8 mouse cellular contexts compared by ENCODE assay signal in the genomic region with DNA sequence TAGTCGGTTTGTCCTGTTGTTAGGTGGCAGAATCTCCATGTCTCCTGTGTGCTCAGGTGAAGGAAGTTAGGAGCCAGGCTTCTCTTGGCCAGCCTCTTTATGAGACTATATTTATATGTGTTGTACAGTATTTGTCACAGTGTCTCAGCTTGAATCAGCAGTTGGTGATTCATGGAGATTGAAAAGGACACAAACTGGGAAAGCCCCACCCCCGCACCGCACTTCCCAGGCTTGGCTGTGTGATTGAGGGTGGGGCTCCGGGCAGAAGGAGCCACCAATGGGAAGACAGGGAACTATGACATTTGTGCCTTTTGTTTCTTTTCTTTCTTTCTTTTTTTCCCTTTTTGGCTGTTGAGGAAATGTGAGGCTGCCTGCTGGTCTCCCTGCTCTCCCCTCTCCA. TPM values are rescaled to one million over a fixed set of nuclear protein-coding genes. Genes with fewer than 3 reads are reported as not detected.
DNase-seq lines count a peak whose midpoint lies in the region; ATAC-seq and TF ChIP-seq lines count a peak whose summit lies in the region.

No protein-coding gene starts in this region.

- H3K4me1 ChIP-seq in lung, embryonic 14.5 days (ENCODE audit: insufficient read depth), result peaks cover 18% of the 10 kb centered on the region
- peaks cover 5% of the 10 kb centered on the region for H3K4me1 ChIP-seq in lung, adult 2 months (ENCODE audit: control insufficient read depth, insufficient read depth, low read length)
- peaks cover 44% of the 10 kb centered on the region for H3K4me1 ChIP-seq in forebrain, embryonic 14.5 days (ENCODE audit: control insufficient read depth, insufficient read depth, low read length)
- peaks cover 75% of the 10 kb centered on the region for H3K4me1 ChIP-seq in neural tube, embryonic 15.5 days

- no peak for TF ChIP-seq POLR2A in lung, adult 2 months (IDR thresholded peaks at IDR 0.05; ENCODE audit: borderline replicate concordance, extremely low read depth, low read depth, low read length)

- ATAC-seq in lung, embryonic 14.5 days (ENCODE audit: insufficient read depth), result no peak
- ATAC-seq in forebrain, embryonic 14.5 days, result peak; percentile 16; the same call in 1 of the 2 replicates
- ATAC-seq in neural tube, embryonic 15.5 days (ENCODE audit: low FRiP score), result no peak

- 0 out of 2 replicates have a peak overlapping the region, but pooled peaks have one; percentile 23 for H3K9ac ChIP-seq in lung, embryonic 14.5 days
- peak overlapping the region; percentile 37; the same call in 1 of the 2 replicates for H3K9ac ChIP-seq in forebrain, embryonic 14.5 days (ENCODE audit: low read length)
- peak overlapping the region; percentile 44 for H3K9ac ChIP-seq in neural tube, embryonic 15.5 days (replicated peaks)

- no peak for TF ChIP-seq CTCF in lung, embryonic 14.5 days (IDR thresholded peaks at IDR 0.05; ENCODE audit: low read depth)
- no peak for TF ChIP-seq CTCF in lung, adult 2 months (IDR thresholded peaks at IDR 0.05; ENCODE audit: insufficient read depth, low read length)

- H3K4me3 ChIP-seq in lung, embryonic 14.5 days (ENCODE audit: low read depth, low read length), result no peak overlapping the region; the same call in 1 of the 2 replicates
- H3K4me3 ChIP-seq in lung, adult 2 months (replicated peaks; ENCODE audit: extremely low read depth, low read depth, low read length), result no peak overlapping the region
- H3K4me3 ChIP-seq in forebrain, embryonic 14.5 days (ENCODE audit: low read depth, low read length), result peak overlapping the region; percentile 1
- peak overlapping the region; percentile 90 for H3K4me3 ChIP-seq in neural tube, embryonic 15.5 days (replicated peaks)

- H3K27ac ChIP-seq in lung, embryonic 14.5 days (ENCODE audit: low read depth), result no peak overlapping the region
- no peak overlapping the region for H3K27ac ChIP-seq in forebrain, embryonic 14.5 days (ENCODE audit: low read depth, low read length)
- no peak overlapping the region for H3K27ac ChIP-seq in neural tube, embryonic 15.5 days (replicated peaks)

- DNase-seq in lung, embryonic 14.5 days, result peak; percentile 59
- no peak for DNase-seq in lung, adult 2 months
- DNase-seq in forebrain, embryonic 14.5 days (ENCODE audit: low spot score), result peak; percentile 52
- DNase-seq in heart, postnatal 36 days, result peak; percentile 36 to 46
- peak; percentile 68 to 72 for DNase-seq in left cerebral cortex, postnatal 36 days (ENCODE audit: low spot score in 2 of 2)
- no peak for DNase-seq in embryo, embryonic 10 days (ENCODE audit: low spot score)
- no peak for DNase-seq in thymus, postnatal 4 days

- peak overlapping the region; percentile 98 for H3K4me2 ChIP-seq in lung, embryonic 14.5 days
- H3K4me2 ChIP-seq in forebrain, embryonic 14.5 days (ENCODE audit: low read length), result peak overlapping the region; percentile 92
- peak overlapping the region; percentile 80 for H3K4me2 ChIP-seq in neural tube, embryonic 15.5 days

- intact Hi-C loops in heart, postnatal 36 days (cut with DNase I), result no loop called here
- intact Hi-C loops in left cerebral cortex, postnatal 36 days (cut with DNase I), result loop anchor here (5.0 kb wide), 2 partner anchors 68 to 77 kb away; no protein-coding TSS in a partner anchor

- 0 out of 2 replicates have a peak, but pooled peaks cover 4% of the 10 kb centered on the region for H3K36me3 ChIP-seq in lung, embryonic 14.5 days (ENCODE audit: insufficient read depth)
- H3K36me3 ChIP-seq in forebrain, embryonic 14.5 days (ENCODE audit: control insufficient read depth, insufficient read depth, low read length), result no peaks in the 10 kb centered on the region
- H3K36me3 ChIP-seq in neural tube, embryonic 15.5 days, result no peaks in the 10 kb centered on the region

- 22% methylated on average over 4 of the region's 4 CpGs for WGBS in lung, embryonic 14.5 days
- 38% methylated on average over 4 of the region's 4 CpGs for WGBS in lung, adult 2 months
- 32% methylated on average over 4 of the region's 4 CpGs for WGBS in forebrain, embryonic 14.5 days
- WGBS in neural tube, embryonic 15.5 days, result 6% methylated on average over 4 of the region's 4 CpGs

- H3K9me3 ChIP-seq in lung, embryonic 14.5 days (ENCODE audit: low read depth, low read length), result no peaks in the 10 kb centered on the region
- no peaks in the 10 kb centered on the region for H3K9me3 ChIP-seq in forebrain, embryonic 14.5 days (replicated peaks; ENCODE audit: control insufficient read depth, low read length)
- no peaks in the 10 kb centered on the region for H3K9me3 ChIP-seq in neural tube, embryonic 15.5 days (replicated peaks)

- H3K27me3 ChIP-seq in lung, embryonic 14.5 days (ENCODE audit: insufficient read depth, low read length), result no peaks in the 10 kb centered on the region
- H3K27me3 ChIP-seq in forebrain, embryonic 14.5 days (replicated peaks; ENCODE audit: control insufficient read depth, insufficient read depth, low read length), result no peaks in the 10 kb centered on the region
- no peaks in the 10 kb centered on the region for H3K27me3 ChIP-seq in neural tube, embryonic 15.5 days (replicated peaks)

RNA-seq across cellular contexts. Expression of a gene that starts 2.9 kb away (rescaled TPM):
- polyA plus RNA-seq in lung, embryonic 14.5 days (2014; fragmentation: Nextera tagmentation; extraction: Ambion mirVana), result 23.4 and 24.1 TPM in 2 replicates
- polyA plus RNA-seq in lung, adult 2 months (2012; rRNA removed), result 7.3 and 8.0 TPM in 2 replicates
- 30.0 and 45.6 TPM in 2 replicates for polyA plus RNA-seq in forebrain, embryonic 14.5 days (2014; fragmentation: Nextera tagmentation; extraction: Ambion mirVana)
- total RNA-seq in heart, postnatal 36 days (2021), result 10 to 100 TPM in 1 of 2 experiments, 1 to 10 TPM in 1; 9.9 to 13.2 TPM
- 10 to 100 TPM; 19.4 to 23.3 TPM for total RNA-seq in left cerebral cortex, postnatal 36 days (2021)
- polyA plus RNA-seq in neural tube, embryonic 15.5 days (2015; fragmentation: Nextera tagmentation; extraction: Ambion mirVana), result 84.8 and 89.7 TPM in 2 replicates

Comparison
In these comparisons a context has a peak if more than half of its experiments do, and no peak if none do; other contexts are left out.
1. DNase-seq: peak in lung, embryonic 14.5 days (single experiment), forebrain, embryonic 14.5 days (single experiment), heart, postnatal 36 days (2 of 2) and left cerebral cortex, postnatal 36 days (2 of 2); none in lung, adult 2 months (single experiment), embryo, embryonic 10 days (single experiment) and thymus, postnatal 4 days (single experiment).
2. H3K4me3 ChIP-seq: peak in forebrain, embryonic 14.5 days (single experiment) and neural tube, embryonic 15.5 days (single experiment); none in lung, embryonic 14.5 days (single experiment) and lung, adult 2 months (single experiment).
3. Peak in every context shown above with its lines, with median percentiles within 50 percentile points of each other: H3K4me2 ChIP-seq and H3K9ac ChIP-seq.